17 mouse cellular contexts compared by ENCODE assay signal in genomic region chr13:15929890-15930289, GRCm38 (mm10).
DNase-seq lines count a peak whose midpoint lies in the region; ATAC-seq and TF ChIP-seq lines count a peak whose summit lies in the region.
"Had no signal": no experiment of that assay in that cellular context is flagged by ENCODE, and none has a peak within 500 bp of the region (broad histone marks: within the 10 kb centered on the region; RNA-seq: fewer than 3 reads in every experiment).

No protein-coding gene starts in this region.

- H3K9ac ChIP-seq in liver, postnatal 0 days (replicated peaks) = no peak overlapping the region
- no peak overlapping the region for H3K9ac ChIP-seq in stomach, postnatal 0 days (ENCODE audit: low read length)
- H3K9ac ChIP-seq: heart, embryonic 12.5 days; lung, embryonic 15.5 days; midbrain, embryonic 12.5 days; stomach, embryonic 15.5 days had no signal

- no peak overlapping the region for H3K4me2 ChIP-seq in liver, postnatal 0 days (ENCODE audit: low read depth, low read length)
- H3K4me2 ChIP-seq in stomach, postnatal 0 days (replicated peaks; ENCODE audit: low read depth) = no peak overlapping the region
- H3K4me2 ChIP-seq: heart, embryonic 12.5 days; lung, embryonic 15.5 days; midbrain, embryonic 12.5 days; stomach, embryonic 15.5 days had no signal

- no peaks in the 10 kb centered on the region for H3K4me1 ChIP-seq in liver, postnatal 0 days (ENCODE audit: insufficient read depth)
- no peaks in the 10 kb centered on the region for H3K4me1 ChIP-seq in stomach, postnatal 0 days (replicated peaks; ENCODE audit: control insufficient read depth, insufficient read depth)
- H3K4me1 ChIP-seq: heart, embryonic 12.5 days; limb, embryonic 10.5 days; lung, embryonic 15.5 days; midbrain, embryonic 12.5 days; stomach, embryonic 15.5 days had no signal

- peak; percentile 19; the same call in 1 of the 2 replicates for ATAC-seq in liver, postnatal 0 days
- ATAC-seq in stomach, postnatal 0 days (ENCODE audit: low FRiP score, low TSS enrichment) = no peak
- ATAC-seq: forebrain, embryonic 14.5 days; intestine, embryonic 16.5 days had no signal

- TF ChIP-seq CTCF in liver, postnatal 0 days (IDR thresholded peaks at IDR 0.05; ENCODE audit: low read depth) = no peak
- TF ChIP-seq CTCF in stomach, postnatal 0 days (IDR thresholded peaks at IDR 0.05; ENCODE audit: low read depth) = no peak

- TF ChIP-seq EP300 in liver, postnatal 0 days (IDR thresholded peaks at IDR 0.05; ENCODE audit: low read depth) = peak; percentile 53; the same call in 1 of the 2 replicates
- TF ChIP-seq EP300 in stomach, postnatal 0 days (optimal IDR thresholded peaks at IDR 0.05) = no peak

- H3K9me3 ChIP-seq in liver, postnatal 0 days (ENCODE audit: low read length) = no peaks in the 10 kb centered on the region
- H3K9me3 ChIP-seq in stomach, postnatal 0 days (ENCODE audit: control insufficient read depth, low read length) = no peaks in the 10 kb centered on the region
- H3K9me3 ChIP-seq: heart, embryonic 12.5 days; limb, embryonic 10.5 days; lung, embryonic 15.5 days; midbrain, embryonic 12.5 days; stomach, embryonic 15.5 days had no signal

- no peak overlapping the region for H3K4me3 ChIP-seq in liver, postnatal 0 days (ENCODE audit: low read depth, low read length)
- H3K4me3 ChIP-seq in stomach, postnatal 0 days (ENCODE audit: low read depth, low read length) = no peak overlapping the region
- H3K4me3 ChIP-seq: heart, embryonic 12.5 days; limb, embryonic 10.5 days; lung, embryonic 15.5 days; midbrain, embryonic 12.5 days; stomach, embryonic 15.5 days had no signal

- H3K27me3 ChIP-seq in liver, postnatal 0 days (ENCODE audit: insufficient read depth, low read length) = no peaks in the 10 kb centered on the region
- no peaks in the 10 kb centered on the region for H3K27me3 ChIP-seq in stomach, postnatal 0 days (ENCODE audit: control insufficient read depth, insufficient read depth, low read length)
- H3K27me3 ChIP-seq: heart, embryonic 12.5 days; lung, embryonic 15.5 days; midbrain, embryonic 12.5 days; stomach, embryonic 15.5 days had no signal

- H3K36me3 ChIP-seq in liver, postnatal 0 days (replicated peaks; ENCODE audit: insufficient read depth, low read length) = no peaks in the 10 kb centered on the region
- H3K36me3 ChIP-seq in stomach, postnatal 0 days (ENCODE audit: control insufficient read depth, insufficient read depth, low read length) = no peaks in the 10 kb centered on the region
- H3K36me3 ChIP-seq: heart, embryonic 12.5 days; limb, embryonic 10.5 days; lung, embryonic 15.5 days; midbrain, embryonic 12.5 days; stomach, embryonic 15.5 days had no signal

- 55% methylated on average over 3 of the region's 3 CpGs for WGBS in liver, postnatal 0 days (ENCODE audit: insufficient replicate concordance)
- WGBS in stomach, postnatal 0 days = 83% methylated on average over 3 of the region's 3 CpGs

- H3K27ac ChIP-seq in liver, postnatal 0 days (ENCODE audit: low read depth) = no peak overlapping the region
- no peak overlapping the region for H3K27ac ChIP-seq in stomach, postnatal 0 days (replicated peaks)
- H3K27ac ChIP-seq: limb, embryonic 10.5 days; lung, embryonic 15.5 days; midbrain, embryonic 12.5 days; stomach, embryonic 15.5 days had no signal

- DNase-seq in ovary, postnatal 36 days (ENCODE audit: low spot score) = peak; percentile 5
- DNase-seq in ovary, adult 18-20 months (ENCODE audit: low spot score) = no peak
- DNase-seq in adrenal gland, postnatal 14 days = peak; percentile 55
- peak; percentile 29 for DNase-seq in liver, postnatal 0 days
- no peak for DNase-seq in stomach, postnatal 0 days (ENCODE audit: low spot score)
- no peak for DNase-seq in frontal cortex, adult 2 months (ENCODE audit: extremely low spot score in 1 of 2, low spot score in 1 of 2)
- no peak for DNase-seq in cerebellum, postnatal 10 days
- DNase-seq: cerebellum, adult 9-11 months; kidney, postnatal 14 days; thymus, postnatal 36 days had no signal

Comparison
In these comparisons a context has a peak if more than half of its experiments do, and no peak if none do; other contexts are left out.
1. DNase-seq: peak in ovary, postnatal 36 days (single experiment), adrenal gland, postnatal 14 days (single experiment) and liver, postnatal 0 days (single experiment); none in ovary, adult 18-20 months (single experiment), stomach, postnatal 0 days (single experiment), frontal cortex, adult 2 months (0 of 2) and cerebellum, postnatal 10 days (0 of 2).